Mouse (Mus musculus) kidney, adult 2 months (tissue): ENCODE results near the gene Fpgs.

Source experiments
- CTCF ChIP-seq: fragments of 200-500 bp; conservative IDR thresholded peaks from 2 replicates; pipeline ENCODE4 v1.5.1; 2011; ENCODE audit warnings: low read depth, mild to moderate bottlenecking, control low read depth, low read length, moderate library complexity, mixed read lengths; ENCODE audit not compliant: insufficient read depth, insufficient read length
- POLR2A ChIP-seq: fragments of 200-500 bp; IDR thresholded peaks from one replicate; pipeline ENCODE4 v1.6.1; 2011; ENCODE audit warnings: low read depth, low read length, control low read depth

DNA sequence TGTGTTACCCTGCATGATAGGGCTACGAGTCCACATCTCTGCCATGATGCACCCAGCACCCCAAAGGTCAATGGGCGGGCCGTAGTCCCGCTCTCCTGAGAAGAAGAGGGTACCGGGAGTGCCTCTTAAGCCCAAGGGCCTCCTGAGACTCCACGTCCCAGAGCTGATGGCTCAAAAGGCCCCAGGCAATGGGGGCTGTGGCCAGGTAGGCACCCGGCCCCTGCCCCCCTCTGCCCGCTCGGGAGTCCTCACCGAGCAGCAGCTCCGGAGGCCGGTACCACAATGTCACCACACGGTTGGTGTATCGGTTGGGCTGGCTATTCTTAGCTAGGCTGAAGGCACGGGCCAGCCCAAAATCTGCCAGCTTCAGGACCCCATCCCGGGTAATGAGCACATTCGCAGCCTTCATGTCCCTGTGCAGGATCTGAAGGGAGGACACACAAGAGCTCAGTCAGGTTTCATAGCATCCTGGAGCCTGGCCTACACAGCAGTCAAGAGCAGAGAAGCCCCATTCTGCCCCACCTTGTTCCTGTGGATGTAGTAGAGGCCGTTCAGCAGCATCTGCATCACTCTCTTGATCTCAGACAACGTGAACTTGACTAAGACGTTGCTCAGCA, 5.7 kb upstream of the Fpgs start:
- TF ChIP-seq CTCF (no peak), POLR2A (no peak)
